Mouse (Mus musculus) liver, embryonic 16.5 days (tissue): ENCODE measurements at regions not wholly inside any gene's neighbourhood (a gene's known extent, or its start where the extent isn't known, plus 50 kb on each side); places are given as distances from the start of the nearest gene placed in this dataset.

Experiments
- ATAC-seq: fragments of 200-750 bp; cut with Nextera tagmentation; 2 replicates; pipeline ENCODE4 v1.8.0; 2017; ENCODE audit warnings: low read depth, mild to moderate bottlenecking, moderate number of reproducible peaks, moderate library complexity
- H3K27ac ChIP-seq: fragments of 300-500 bp; sonication (generic); 2 replicates; pipeline ENCODE4 v1.5.1; 2014; ENCODE audit warnings: mild to moderate bottlenecking, low read length
- H3K27me3 ChIP-seq: fragments of 300-500 bp; sonication (generic); 2 replicates; pipeline ENCODE4 v1.6.1; 2014; ENCODE audit warnings: low read depth, low read length, mixed read lengths; ENCODE audit not compliant: control insufficient read depth, insufficient read depth
- H3K36me3 ChIP-seq: fragments of 300-500 bp; sonication (generic); 2 replicates; pipeline ENCODE4 v1.6.1; 2014; ENCODE audit warnings: mild to moderate bottlenecking; ENCODE audit not compliant: control insufficient read depth, insufficient read depth
- H3K4me1 ChIP-seq: fragments of 300-500 bp; sonication (generic); 2 replicates; pipeline ENCODE4 v1.6.1; 2014; ENCODE audit warnings: low read depth, low read length, mixed read lengths; ENCODE audit not compliant: control insufficient read depth
- H3K4me2 ChIP-seq: fragments of 300-500 bp; sonication (generic); 2 replicates; pipeline ENCODE4 v1.6.1; 2014; ENCODE audit warnings: low read depth, low read length, mixed read lengths
- H3K4me3 ChIP-seq: fragments of 300-500 bp; sonication (generic); 2 replicates; pipeline ENCODE4 v1.5.1; 2014; ENCODE audit warnings: low read depth, mild to moderate bottlenecking, low read length
- H3K9ac ChIP-seq: fragments of 300-500 bp; sonication (generic); 2 replicates; pipeline ENCODE4 v1.6.1; 2014; ENCODE audit warnings: low read depth, low read length
- H3K9me3 ChIP-seq: fragments of 300-500 bp; sonication (generic); replicated peaks from 2 replicates; pipeline ENCODE4 v1.6.1; 2016; ENCODE audit warnings: low read length; ENCODE audit not compliant: control insufficient read depth
- WGBS: fragments of 180-500 bp; shearing (Covaris S2); extraction: QIAGEN DNeasy Blood & Tissue Kit; methylation state at CpG from one replicate; pipeline ENCODE4 v1.1.7; 2014; ENCODE audit not compliant: insufficient replicate concordance; 5-methylcytosine and 5-hydroxymethylcytosine counted together

GRCm38 (mm10) chr2:79143196-79143595, 112.0 kb upstream of the Itga4 start:
- no peaks in the 10 kb centered on the region for H3K36me3 ChIP-seq
- H3K4me1 ChIP-seq: no peaks in the 10 kb centered on the region
- H3K27me3 ChIP-seq: no peaks in the 10 kb centered on the region
- no peak overlapping the region for H3K4me3 ChIP-seq
- no peak overlapping the region for H3K27ac ChIP-seq
- no peak for ATAC-seq
- 73% methylated on average over 3 of the region's 3 CpGs for WGBS
- no peaks in the 10 kb centered on the region for H3K9me3 ChIP-seq
- no peak overlapping the region for H3K4me2 ChIP-seq
- H3K9ac ChIP-seq: no peak overlapping the region

- Histone ChIP-seq H3K27ac (no peak overlapping the region), H3K36me3 (no peaks in the 10 kb centered on the region), H3K9ac (no peak overlapping the region), H3K9me3 (no peaks in the 10 kb centered on the region), H3K4me1 (no peaks in the 10 kb centered on the region), H3K4me2 (no peak overlapping the region), H3K27me3 (no peaks in the 10 kb centered on the region), H3K4me3 (no peak overlapping the region)
- 43% methylated on average over 1 of the region's 1 CpGs for WGBS
- no peak for ATAC-seq
Measured at GRCm38 (mm10) chr2:79145897-79146296, 109.3 kb upstream of the Itga4 start.

GRCm38 (mm10) chr2:79146563-79146962, 108.7 kb upstream of the Itga4 start:
- no peak overlapping the region for H3K9ac ChIP-seq
- H3K27ac ChIP-seq: no peak overlapping the region
- H3K9me3 ChIP-seq: no peaks in the 10 kb centered on the region
- H3K4me2 ChIP-seq: no peak overlapping the region
- H3K36me3 ChIP-seq: no peaks in the 10 kb centered on the region
- peaks cover under 1% of the 10 kb centered on the region; the same call in 1 of the 2 replicates for H3K4me1 ChIP-seq
- no peaks in the 10 kb centered on the region for H3K27me3 ChIP-seq
- WGBS: 82% methylated on average over 4 of the region's 4 CpGs
- H3K4me3 ChIP-seq: no peak overlapping the region
- ATAC-seq: no peak

DNA sequence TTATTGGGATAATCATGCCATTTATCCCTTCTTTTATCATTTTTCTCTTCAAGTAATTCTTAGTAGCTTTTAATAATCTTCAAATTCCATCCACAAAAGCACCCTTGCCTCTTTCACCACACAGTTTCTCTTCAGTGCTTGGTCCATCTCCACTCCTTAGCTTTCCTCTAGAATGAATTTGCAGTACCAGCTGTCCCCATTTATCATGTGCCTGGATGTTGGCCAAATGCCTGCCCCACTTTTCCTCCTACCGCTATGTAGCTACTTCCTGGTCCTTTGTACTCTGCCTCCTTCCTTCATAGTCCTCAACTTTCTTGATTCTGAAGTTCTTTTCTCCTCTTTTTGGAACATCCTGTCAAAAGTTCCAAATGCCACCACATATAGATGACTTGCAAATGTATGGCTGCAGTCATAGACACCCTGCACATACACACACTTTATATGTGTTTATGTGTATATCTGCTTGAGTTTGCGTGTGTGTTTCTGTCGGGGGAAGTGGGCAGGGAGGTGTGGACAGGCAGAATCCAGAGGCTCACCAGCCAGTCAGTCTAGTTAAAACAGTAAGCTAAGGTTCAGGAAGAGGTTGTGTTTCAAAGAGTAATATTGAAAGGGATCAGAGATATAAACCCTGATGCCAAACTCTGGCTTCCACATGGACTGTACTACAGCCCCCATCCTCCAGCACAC, 106.1 kb upstream of the Itga4 start:
- no peaks in the 10 kb centered on the region for H3K36me3 ChIP-seq
- peaks cover 2% of the 10 kb centered on the region; the same call in 1 of the 2 replicates for H3K4me1 ChIP-seq
- H3K9ac ChIP-seq: no peak overlapping the region
- no peak overlapping the region for H3K4me2 ChIP-seq
- H3K9me3 ChIP-seq: no peaks in the 10 kb centered on the region
- no peak overlapping the region for H3K4me3 ChIP-seq
- H3K27me3 ChIP-seq: no peaks in the 10 kb centered on the region
- no peak for ATAC-seq
- 58% methylated on average over 3 of the region's 3 CpGs for WGBS
- no peak overlapping the region for H3K27ac ChIP-seq

GRCm38 (mm10) chr2:79151610-79152009, 103.6 kb upstream of the Itga4 start:
- no peak overlapping the region for H3K4me2 ChIP-seq
- no peak overlapping the region for H3K9ac ChIP-seq
- H3K27ac ChIP-seq: no peak overlapping the region
- no peak overlapping the region for H3K4me3 ChIP-seq
- H3K36me3 ChIP-seq: no peaks in the 10 kb centered on the region
- H3K9me3 ChIP-seq: no peaks in the 10 kb centered on the region
- ATAC-seq: no peak
- WGBS: 47% methylated on average over 4 of the region's 4 CpGs
- H3K4me1 ChIP-seq: peaks cover 2% of the 10 kb centered on the region; the same call in 1 of the 2 replicates
- no peaks in the 10 kb centered on the region for H3K27me3 ChIP-seq

GRCm38 (mm10) chr2:79152031-79152694, 103.1 kb upstream of the Itga4 start:
- Histone ChIP-seq H3K27ac (no peak overlapping the region), H3K27me3 (no peaks in the 10 kb centered on the region), H3K36me3 (no peaks in the 10 kb centered on the region), H3K4me2 (no peak overlapping the region), H3K4me3 (no peak overlapping the region), H3K9ac (no peak overlapping the region), H3K4me1 (peaks cover 2% of the 10 kb centered on the region; the same call in 1 of the 2 replicates), H3K9me3 (no peaks in the 10 kb centered on the region)
- ATAC-seq: no peak
- WGBS: 54% methylated on average over 6 of the region's 6 CpGs

GRCm38 (mm10) chr2:79152695-79153057, 102.5 kb upstream of the Itga4 start:
- Histone ChIP-seq H3K4me1 (peaks cover 2% of the 10 kb centered on the region; the same call in 1 of the 2 replicates), H3K4me3 (no peak overlapping the region), H3K9ac (no peak overlapping the region), H3K9me3 (no peaks in the 10 kb centered on the region), H3K27me3 (no peaks in the 10 kb centered on the region), H3K36me3 (no peaks in the 10 kb centered on the region), H3K4me2 (no peak overlapping the region), H3K27ac (no peak overlapping the region)
- no peak for ATAC-seq
- 80% methylated on average over 5 of the region's 5 CpGs for WGBS

- Histone ChIP-seq H3K9me3 (no peaks in the 10 kb centered on the region), H3K4me3 (no peak overlapping the region), H3K4me2 (no peak overlapping the region), H3K4me1 (peaks cover 2% of the 10 kb centered on the region; the same call in 1 of the 2 replicates), H3K27ac (no peak overlapping the region), H3K9ac (no peak overlapping the region), H3K27me3 (no peaks in the 10 kb centered on the region), H3K36me3 (no peaks in the 10 kb centered on the region)
- no peak for ATAC-seq
- 61% methylated on average over 4 of the region's 4 CpGs for WGBS
Measured at GRCm38 (mm10) chr2:79153070-79153469, 102.2 kb upstream of the Itga4 start.

DNA sequence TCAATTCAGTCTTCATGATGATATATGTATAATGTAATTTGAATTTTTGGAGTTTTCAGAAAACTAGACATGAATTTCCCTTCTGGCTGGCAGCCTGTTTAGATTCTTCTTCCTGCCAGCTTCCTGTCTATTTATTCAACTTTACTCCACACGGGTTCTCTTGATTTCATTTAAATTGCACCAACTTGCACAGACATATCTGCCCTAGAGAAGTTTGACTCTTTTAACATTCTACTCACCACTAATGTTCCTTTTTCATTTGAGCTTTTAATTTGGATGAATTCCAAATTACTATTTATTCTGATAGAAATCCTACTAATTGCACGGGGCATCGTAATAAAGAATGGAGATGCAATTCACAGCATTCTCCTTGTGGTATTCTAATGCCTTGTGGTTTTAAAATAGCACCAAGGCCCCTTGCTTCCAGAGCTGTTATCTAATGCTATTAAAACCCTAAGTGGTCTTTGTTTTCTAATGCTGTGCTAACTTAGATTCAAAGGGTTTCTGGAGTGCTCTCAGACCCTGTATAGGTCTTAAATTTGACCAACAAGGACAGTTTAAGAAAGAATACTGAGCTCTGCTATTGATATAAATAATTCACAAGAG, 96.7 kb upstream of the Itga4 start:
- Histone ChIP-seq H3K27ac (no peak overlapping the region), H3K36me3 (no peaks in the 10 kb centered on the region), H3K4me2 (no peak overlapping the region), H3K9ac (no peak overlapping the region), H3K9me3 (no peaks in the 10 kb centered on the region), H3K4me3 (no peak overlapping the region), H3K27me3 (no peaks in the 10 kb centered on the region), H3K4me1 (no peaks in the 10 kb centered on the region)
- 28% methylated on average over 3 of the region's 3 CpGs for WGBS
- no peak for ATAC-seq
